Mouse (Mus musculus) adrenal gland, postnatal 10 days (tissue): ENCODE measurements around the gene Gm20696. TPM values are rescaled to one million over a fixed set of nuclear protein-coding genes. Genes with fewer than 3 reads are reported as not detected.

Experiments used
- DNase-seq: peaks from one replicate; pipeline ENCODE4 v3.0.0; 2021; ENCODE audit warnings: mixed read lengths
- total RNA-seq, 2 experiments: library from RNA; stranded (reverse); gene quantifications; 2 replicates each; pipeline ENCODE4 v1.2.3; 2021

The Gm20696 gene
- total RNA-seq, 2 experiments from 2014 or later: 2.4 to 6.6 TPM

GRCm38 (mm10) chr6:99519806-99520675, 146.6 kb downstream of the Gm20696 start:
- DNase-seq: peak; percentile 70

GRCm38 (mm10) chr6:99519052-99519451, 147.5 kb downstream of the Gm20696 start:
- DNase-seq: no peak

GRCm38 (mm10) chr6:99515667-99516199, 150.9 kb downstream of the Gm20696 start:
- no peak for DNase-seq

- DNase-seq: no peak
Measured at GRCm38 (mm10) chr6:99511862-99512261, 154.7 kb downstream of the Gm20696 start.

GRCm38 (mm10) chr6:99509189-99509592, 157.4 kb downstream of the Gm20696 start:
- peak; percentile 27 for DNase-seq

- no peak for DNase-seq
Measured at GRCm38 (mm10) chr6:99506816-99507215, 159.8 kb downstream of the Gm20696 start.

- no peak for DNase-seq
Measured at GRCm38 (mm10) chr6:99503741-99504140, 162.9 kb downstream of the Gm20696 start.

- DNase-seq: no peak
Measured at GRCm38 (mm10) chr6:99502727-99503126, 163.9 kb downstream of the Gm20696 start.

GRCm38 (mm10) chr6:99502314-99502713, 164.3 kb downstream of the Gm20696 start:
- no peak for DNase-seq

GRCm38 (mm10) chr6:99500570-99501270, 165.9 kb downstream of the Gm20696 start:
- no peak for DNase-seq

GRCm38 (mm10) chr6:99498082-99498481, 168.5 kb downstream of the Gm20696 start:
- DNase-seq: no peak

GRCm38 (mm10) chr6:99496114-99496513, 170.5 kb downstream of the Gm20696 start:
- no peak for DNase-seq

- DNase-seq: no peak
Measured at GRCm38 (mm10) chr6:99492937-99493336, 173.7 kb downstream of the Gm20696 start.

- no peak for DNase-seq
Measured at GRCm38 (mm10) chr6:99491979-99492544, 174.5 kb downstream of the Gm20696 start.

GRCm38 (mm10) chr6:99491146-99491545, 175.5 kb downstream of the Gm20696 start:
- DNase-seq: no peak

GRCm38 (mm10) chr6:99489900-99490648, 176.5 kb downstream of the Gm20696 start:
- DNase-seq: no peak

- no peak for DNase-seq
Measured at GRCm38 (mm10) chr6:99489423-99489822, 177.2 kb downstream of the Gm20696 start.

GRCm38 (mm10) chr6:99485884-99486640, 180.5 kb downstream of the Gm20696 start:
- DNase-seq: no peak

- peak; percentile 62 for DNase-seq
Measured at GRCm38 (mm10) chr6:99485217-99485883, 181.2 kb downstream of the Gm20696 start.

GRCm38 (mm10) chr6:99484884-99485216, 181.7 kb downstream of the Gm20696 start:
- DNase-seq: no peak
